Mouse (Mus musculus) thymus, adult 2 months (tissue): ENCODE measurements around the gene Abca1.

Experiments
- CTCF ChIP-seq: fragments of 200-500 bp; IDR thresholded peaks from 2 replicates; pipeline ENCODE4 v1.5.1; 2012; ENCODE audit warnings: mild to moderate bottlenecking, control low read depth, low read length, moderate library complexity, borderline replicate concordance; ENCODE audit not compliant: control insufficient read depth, poor library complexity, insufficient read depth; ENCODE audit errors: extremely low read depth
- POLR2A ChIP-seq: fragments of 200-500 bp; IDR thresholded peaks from 2 replicates; pipeline ENCODE4 v1.6.1; 2012; ENCODE audit warnings: mild to moderate bottlenecking, low read length, control low read depth, moderate library complexity; ENCODE audit not compliant: control insufficient read depth, poor library complexity, insufficient read depth; ENCODE audit errors: extremely low read depth

DNA sequence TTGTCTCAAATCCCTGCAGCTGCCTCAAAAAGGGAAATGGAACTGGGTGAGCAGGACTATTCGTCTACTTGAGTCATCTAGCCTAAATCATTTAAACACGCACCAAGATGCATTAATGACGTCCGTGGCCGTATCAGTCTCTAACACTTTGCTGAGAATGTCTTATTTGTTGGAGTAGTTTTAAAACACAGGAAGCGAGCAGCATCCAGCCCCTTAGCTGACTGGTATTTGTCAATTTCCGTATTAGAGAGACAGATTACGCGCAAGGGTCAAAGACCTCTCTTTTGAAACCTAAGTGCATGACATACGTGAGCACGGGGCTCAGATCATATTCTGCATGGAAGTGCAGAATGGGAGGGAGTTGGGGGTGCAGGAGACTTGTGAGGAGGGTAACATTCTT, 4.2 kb downstream of the Abca1 start:
- TF ChIP-seq CTCF (no peak), POLR2A (no peak)
